Mouse (Mus musculus): ENCODE results near the gene Slc30a9. TPM values are rescaled to one million over a fixed set of nuclear protein-coding genes. Genes with fewer than 3 reads are reported as not detected.

Gene Slc30a9
- polyA plus RNA-seq, 1 experiment from 2014 or later = 207 TPM

- H3K27me3 ChIP-seq (ENCODE audit: control insufficient read depth, insufficient read depth, low read length) = no peaks in the 10 kb centered on the region
- no peaks in the 10 kb centered on the region for H3K9me3 ChIP-seq (ENCODE audit: control insufficient read depth, low read length)
- no peaks in the 10 kb centered on the region for H3K4me1 ChIP-seq (ENCODE audit: control insufficient read depth, insufficient read depth, low read length)
- WGBS = 96% methylated on average over 4 of the region's 4 CpGs
- H3K36me3 ChIP-seq (ENCODE audit: control insufficient read depth, insufficient read depth, low read length) = peaks cover 12% of the 10 kb centered on the region
- ATAC-seq (ENCODE audit: low FRiP score, low TSS enrichment) = no peak
- no peak overlapping the region for H3K4me2 ChIP-seq (ENCODE audit: low read length)
- H3K4me3 ChIP-seq (replicated peaks; ENCODE audit: low read depth, low read length) = no peak overlapping the region
- H3K27ac ChIP-seq (replicated peaks; ENCODE audit: low read depth, low read length) = no peak overlapping the region
- H3K9ac ChIP-seq (replicated peaks; ENCODE audit: low read length) = no peak overlapping the region
- DNase-seq = no peak
These were observed 26.9 kb upstream of the Slc30a9 start for GRCm38 (mm10) chr5:67279840-67280239.

DNA sequence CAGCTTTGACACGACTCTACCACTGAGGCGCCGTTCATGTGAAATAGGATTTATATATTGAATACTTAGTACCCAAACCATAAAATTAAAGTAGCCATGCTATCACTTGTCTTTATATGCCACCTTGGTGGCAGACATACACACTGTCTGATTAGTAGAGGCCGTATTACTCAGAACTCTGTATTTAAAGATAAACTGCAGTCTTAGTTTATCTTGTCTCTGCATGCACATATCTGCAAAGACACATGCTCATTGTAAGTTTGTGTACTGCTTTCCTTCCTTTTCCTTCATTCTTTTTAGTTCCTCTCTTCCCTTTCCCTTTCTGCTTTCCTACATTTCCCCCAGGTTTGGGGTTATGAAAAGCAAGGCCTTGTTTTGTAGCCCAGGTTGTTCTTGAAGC lies 26.4 kb upstream of the Slc30a9 start:
- Histone ChIP-seq H3K36me3 (ENCODE audit: control insufficient read depth, insufficient read depth, low read length) (peaks cover 17% of the 10 kb centered on the region), H3K4me3 (replicated peaks; ENCODE audit: low read depth, low read length) (no peak overlapping the region), H3K4me2 (ENCODE audit: low read length) (no peak overlapping the region), H3K27me3 (ENCODE audit: control insufficient read depth, insufficient read depth, low read length) (no peaks in the 10 kb centered on the region), H3K4me1 (ENCODE audit: control insufficient read depth, insufficient read depth, low read length) (no peaks in the 10 kb centered on the region), H3K27ac (replicated peaks; ENCODE audit: low read depth, low read length) (no peak overlapping the region), H3K9ac (replicated peaks; ENCODE audit: low read length) (no peak overlapping the region), H3K9me3 (ENCODE audit: control insufficient read depth, low read length) (no peaks in the 10 kb centered on the region)
- ATAC-seq (ENCODE audit: low FRiP score, low TSS enrichment) = no peak
- 86% methylated on average over 4 of the region's 4 CpGs for WGBS
- no peak for DNase-seq

DNA sequence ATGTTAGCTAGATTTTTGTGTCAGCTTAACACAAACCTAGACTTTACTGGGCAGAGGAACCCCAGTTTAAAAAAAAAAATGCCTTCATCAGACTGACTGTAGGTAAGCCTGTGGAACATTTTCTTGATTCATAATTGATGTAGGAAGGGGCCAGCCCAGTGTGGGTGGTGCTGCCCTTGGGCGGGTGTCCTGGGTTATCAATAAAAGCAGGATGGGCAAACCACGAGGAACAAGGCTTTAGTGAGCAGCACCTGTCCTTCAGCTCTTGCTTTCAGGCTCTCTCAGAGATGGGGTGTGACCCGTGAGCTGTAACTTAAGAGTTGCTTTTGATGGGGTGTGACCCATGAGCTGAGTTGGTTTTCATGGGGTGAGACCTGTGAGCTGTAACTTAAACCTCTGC lies 11.7 kb upstream of the Slc30a9 start:
- no peaks in the 10 kb centered on the region for H3K27me3 ChIP-seq (ENCODE audit: control insufficient read depth, insufficient read depth, low read length)
- no peak overlapping the region for H3K9ac ChIP-seq (replicated peaks; ENCODE audit: low read length)
- H3K9me3 ChIP-seq (ENCODE audit: control insufficient read depth, low read length) = no peaks in the 10 kb centered on the region
- H3K4me1 ChIP-seq (ENCODE audit: control insufficient read depth, insufficient read depth, low read length) = no peaks in the 10 kb centered on the region
- H3K36me3 ChIP-seq (ENCODE audit: control insufficient read depth, insufficient read depth, low read length) = peaks cover 18% of the 10 kb centered on the region; the same call in 1 of the 2 replicates
- no peak overlapping the region for H3K27ac ChIP-seq (replicated peaks; ENCODE audit: low read depth, low read length)
- H3K4me2 ChIP-seq (ENCODE audit: low read length) = no peak overlapping the region
- DNase-seq (no peak), ATAC-seq (ENCODE audit: low FRiP score, low TSS enrichment) (no peak)
- 87% methylated on average over 3 of the region's 3 CpGs for WGBS
- H3K4me3 ChIP-seq (replicated peaks; ENCODE audit: low read depth, low read length) = no peak overlapping the region

- Histone ChIP-seq H3K4me1 (ENCODE audit: control insufficient read depth, insufficient read depth, low read length) (no peaks in the 10 kb centered on the region), H3K9me3 (ENCODE audit: control insufficient read depth, low read length) (no peaks in the 10 kb centered on the region), H3K4me2 (ENCODE audit: low read length) (no peak overlapping the region), H3K27me3 (ENCODE audit: control insufficient read depth, insufficient read depth, low read length) (no peaks in the 10 kb centered on the region), H3K27ac (replicated peaks; ENCODE audit: low read depth, low read length) (no peak overlapping the region), H3K36me3 (ENCODE audit: control insufficient read depth, insufficient read depth, low read length) (peaks cover 15% of the 10 kb centered on the region; the same call in 1 of the 2 replicates), H3K9ac (replicated peaks; ENCODE audit: low read length) (no peak overlapping the region), H3K4me3 (replicated peaks; ENCODE audit: low read depth, low read length) (no peak overlapping the region)
- no peak for DNase-seq
- WGBS = 85% methylated on average over 6 of the region's 6 CpGs
- ATAC-seq (ENCODE audit: low FRiP score, low TSS enrichment) = no peak
These were observed 11.1 kb upstream of the Slc30a9 start for GRCm38 (mm10) chr5:67295682-67296081.

GRCm38 (mm10) chr5:67296171-67296570 lies 10.6 kb upstream of the Slc30a9 start:
- H3K9ac ChIP-seq (replicated peaks; ENCODE audit: low read length) = no peak overlapping the region
- no peaks in the 10 kb centered on the region for H3K27me3 ChIP-seq (ENCODE audit: control insufficient read depth, insufficient read depth, low read length)
- no peak overlapping the region for H3K4me2 ChIP-seq (ENCODE audit: low read length)
- no peak for ATAC-seq (ENCODE audit: low FRiP score, low TSS enrichment)
- H3K36me3 ChIP-seq (ENCODE audit: control insufficient read depth, insufficient read depth, low read length) = peaks cover 15% of the 10 kb centered on the region; the same call in 1 of the 2 replicates
- no peak overlapping the region for H3K27ac ChIP-seq (replicated peaks; ENCODE audit: low read depth, low read length)
- no peaks in the 10 kb centered on the region for H3K9me3 ChIP-seq (ENCODE audit: control insufficient read depth, low read length)
- H3K4me1 ChIP-seq (ENCODE audit: control insufficient read depth, insufficient read depth, low read length) = no peaks in the 10 kb centered on the region
- WGBS = 93% methylated on average over 1 of the region's 1 CpGs
- DNase-seq = no peak
- no peak overlapping the region for H3K4me3 ChIP-seq (replicated peaks; ENCODE audit: low read depth, low read length)

- Histone ChIP-seq H3K36me3 (ENCODE audit: control insufficient read depth, insufficient read depth, low read length) (peaks cover 12% of the 10 kb centered on the region; the same call in 1 of the 2 replicates), H3K9ac (replicated peaks; ENCODE audit: low read length) (no peak overlapping the region), H3K4me1 (ENCODE audit: control insufficient read depth, insufficient read depth, low read length) (no peaks in the 10 kb centered on the region), H3K27ac (replicated peaks; ENCODE audit: low read depth, low read length) (no peak overlapping the region), H3K4me3 (replicated peaks; ENCODE audit: low read depth, low read length) (no peak overlapping the region), H3K27me3 (ENCODE audit: control insufficient read depth, insufficient read depth, low read length) (no peaks in the 10 kb centered on the region), H3K9me3 (ENCODE audit: control insufficient read depth, low read length) (no peaks in the 10 kb centered on the region), H3K4me2 (ENCODE audit: low read length) (no peak overlapping the region)
- WGBS = 88% methylated on average over 5 of the region's 5 CpGs
- DNase-seq = no peak
- ATAC-seq (ENCODE audit: low FRiP score, low TSS enrichment) = no peak
These were observed 9.5 kb upstream of the Slc30a9 start for GRCm38 (mm10) chr5:67297026-67297813.

DNA sequence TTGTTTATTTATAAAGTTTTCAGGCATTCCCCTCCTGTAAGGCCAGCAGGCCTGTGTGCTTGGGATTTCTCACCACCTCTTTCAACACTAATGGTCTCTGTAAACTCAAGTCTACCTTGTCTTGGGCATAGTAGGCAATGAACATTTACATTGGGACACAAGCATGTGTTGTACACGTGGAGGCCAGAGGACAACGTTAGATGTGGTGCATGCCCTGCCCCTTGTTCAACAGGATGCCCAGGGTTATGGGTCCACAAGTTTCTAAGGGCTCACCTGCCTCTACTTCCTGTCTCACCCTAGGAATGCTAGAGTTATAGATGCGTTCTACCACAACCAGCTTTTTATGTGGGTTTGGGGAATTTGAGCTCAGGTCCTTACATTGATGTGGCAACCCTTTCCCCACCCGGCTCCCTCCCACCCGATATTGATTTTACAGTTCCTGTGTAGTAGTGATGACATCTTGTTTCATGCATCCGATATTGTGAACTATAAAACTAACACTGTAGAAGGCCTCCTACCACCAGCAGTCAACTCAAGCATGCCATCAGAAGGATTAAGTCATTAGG lies 6.8 kb upstream of the Slc30a9 start:
- H3K36me3 ChIP-seq (ENCODE audit: control insufficient read depth, insufficient read depth, low read length) = peaks cover 6% of the 10 kb centered on the region; the same call in 1 of the 2 replicates
- no peaks in the 10 kb centered on the region for H3K4me1 ChIP-seq (ENCODE audit: control insufficient read depth, insufficient read depth, low read length)
- H3K27ac ChIP-seq (replicated peaks; ENCODE audit: low read depth, low read length) = no peak overlapping the region
- DNase-seq = no peak
- no peak for ATAC-seq (ENCODE audit: low FRiP score, low TSS enrichment)
- H3K9me3 ChIP-seq (ENCODE audit: control insufficient read depth, low read length) = no peaks in the 10 kb centered on the region
- H3K27me3 ChIP-seq (ENCODE audit: control insufficient read depth, insufficient read depth, low read length) = no peaks in the 10 kb centered on the region
- H3K9ac ChIP-seq (replicated peaks; ENCODE audit: low read length) = no peak overlapping the region
- WGBS = 91% methylated on average over 6 of the region's 6 CpGs
- H3K4me3 ChIP-seq (replicated peaks; ENCODE audit: low read depth, low read length) = no peak overlapping the region
- no peak overlapping the region for H3K4me2 ChIP-seq (ENCODE audit: low read length)

DNA sequence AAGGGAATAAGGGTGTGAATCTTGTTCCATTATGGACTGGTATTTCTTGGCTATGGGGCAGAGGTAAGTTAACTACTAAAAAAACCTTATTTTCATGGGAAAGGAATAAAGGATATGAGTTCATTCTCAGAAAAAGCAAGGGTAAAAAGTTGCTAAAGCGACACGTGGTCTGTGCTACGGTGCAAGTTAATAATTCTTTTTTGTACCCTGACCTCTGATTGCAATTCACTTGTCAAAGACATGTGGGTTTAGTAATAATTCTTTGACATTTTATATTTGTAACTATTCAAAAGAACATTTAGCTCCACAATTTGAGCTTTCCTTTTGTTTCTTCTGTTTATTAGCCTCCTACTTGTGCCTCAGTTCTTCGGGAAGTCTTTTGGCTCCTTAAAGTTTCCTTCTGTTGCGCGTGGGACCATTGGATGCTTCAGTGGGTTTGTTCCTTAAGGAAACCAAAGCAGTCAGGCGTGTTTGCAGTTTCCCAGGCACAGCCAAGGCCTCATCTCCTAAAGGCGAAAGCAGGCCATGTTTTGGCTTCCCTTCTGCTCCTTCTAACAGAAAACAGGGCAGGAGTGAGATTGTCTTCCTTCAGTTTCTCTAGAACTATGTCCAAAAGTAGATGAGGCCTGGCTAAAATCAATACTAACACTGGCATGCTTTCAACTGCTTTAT lies 5.7 kb upstream of the Slc30a9 start:
- no peak for DNase-seq
- H3K4me2 ChIP-seq (ENCODE audit: low read length) = no peak overlapping the region
- no peak overlapping the region for H3K9ac ChIP-seq (replicated peaks; ENCODE audit: low read length)
- H3K27ac ChIP-seq (replicated peaks; ENCODE audit: low read depth, low read length) = no peak overlapping the region
- H3K27me3 ChIP-seq (ENCODE audit: control insufficient read depth, insufficient read depth, low read length) = no peaks in the 10 kb centered on the region
- H3K36me3 ChIP-seq (ENCODE audit: control insufficient read depth, insufficient read depth, low read length) = peaks cover 2% of the 10 kb centered on the region; the same call in 1 of the 2 replicates
- 90% methylated on average over 8 of the region's 8 CpGs for WGBS
- no peak for ATAC-seq (ENCODE audit: low FRiP score, low TSS enrichment)
- H3K4me3 ChIP-seq (replicated peaks; ENCODE audit: low read depth, low read length) = no peak overlapping the region
- no peaks in the 10 kb centered on the region for H3K4me1 ChIP-seq (ENCODE audit: control insufficient read depth, insufficient read depth, low read length)
- H3K9me3 ChIP-seq (ENCODE audit: control insufficient read depth, low read length) = no peaks in the 10 kb centered on the region

Measured in midbrain, embryonic 14.5 days (tissue).